Mouse (Mus musculus) stomach, postnatal 0 days (tissue): Measurements from ENCODE around the gene Ccl28. TPM values are rescaled to one million over a fixed set of nuclear protein-coding genes. Genes with fewer than 3 reads are reported as not detected.
"Not testable (repeated sequence)": the region's sequence is repeated elsewhere in the genome, so short reads cannot be mapped to it uniquely, and the experiment has no call there.

Experiments
- ATAC-seq: fragments of 200-750 bp; cut with Nextera tagmentation; 2 replicates; pipeline ENCODE4 v1.8.0; 2017; ENCODE audit not compliant: low FRiP score, low TSS enrichment
- DNase-seq: peaks from one replicate; pipeline ENCODE4 v3.0.0-alpha.2; 2016; ENCODE audit warnings: low spot score
- H3K27ac ChIP-seq: fragments of 300-500 bp; sonication (generic); replicated peaks from 2 replicates; pipeline ENCODE4 v1.5.1; 2014; ENCODE audit warnings: mild to moderate bottlenecking, control low read depth
- H3K27me3 ChIP-seq: fragments of 300-500 bp; sonication (generic); 2 replicates; pipeline ENCODE4 v1.6.1; 2014; ENCODE audit warnings: low read length; ENCODE audit not compliant: control insufficient read depth, insufficient read depth
- H3K36me3 ChIP-seq: fragments of 300-500 bp; sonication (generic); 2 replicates; pipeline ENCODE4 v1.6.1; 2014; ENCODE audit warnings: low read length, mixed read lengths; ENCODE audit not compliant: control insufficient read depth, insufficient read depth
- H3K4me1 ChIP-seq: fragments of 300-500 bp; sonication (generic); replicated peaks from 2 replicates; pipeline ENCODE4 v1.6.1; 2014; ENCODE audit warnings: antibody characterized with exemption; ENCODE audit not compliant: control insufficient read depth, insufficient read depth
- H3K4me2 ChIP-seq: fragments of 300-500 bp; sonication (generic); replicated peaks from 2 replicates; pipeline ENCODE4 v1.6.1; 2014; ENCODE audit warnings: low read depth, mild to moderate bottlenecking, control low read depth, moderate library complexity
- H3K4me3 ChIP-seq: fragments of 300-500 bp; sonication (generic); 2 replicates; pipeline ENCODE4 v1.5.1; 2014; ENCODE audit warnings: low read depth, low read length, control low read depth
- H3K9ac ChIP-seq: fragments of 300-500 bp; sonication (generic); 2 replicates; pipeline ENCODE4 v1.6.1; 2014; ENCODE audit warnings: mild to moderate bottlenecking, low read length, control low read depth, mixed read lengths
- H3K9me3 ChIP-seq: fragments of 300-500 bp; sonication (generic); 2 replicates; pipeline ENCODE4 v1.6.1; 2016; ENCODE audit warnings: low read length; ENCODE audit not compliant: control insufficient read depth
- CTCF ChIP-seq: IDR thresholded peaks from 2 replicates; pipeline ENCODE4 v1.5.1; 2016; ENCODE audit warnings: antibody characterized with exemption, low read depth, mild to moderate bottlenecking, moderate library complexity
- EP300 ChIP-seq: optimal IDR thresholded peaks from 2 replicates; pipeline ENCODE3; 2016; ENCODE audit warnings: antibody characterized with exemption
- WGBS: fragments of 180-500 bp; shearing (Covaris S2); extraction: QIAGEN DNeasy Blood & Tissue Kit; methylation state at CpG from one replicate; pipeline ENCODE4 v1.1.7; 2014; 5-methylcytosine and 5-hydroxymethylcytosine counted together
- polyA plus RNA-seq: library from polyadenylated mRNA; unstranded; fragments of >200 nt; fragmentation: Nextera tagmentation; extraction: Ambion mirVana; gene quantifications from 2 replicates; pipeline ENCODE4 v1.2.1, GENCODE M21; 2015

Gene Ccl28
- polyA plus RNA-seq, 1 experiment from 2014 or later = 0.10 TPM

GRCm38 (mm10) chr13:119656846-119657416 is 33.3 kb downstream of the Ccl28 start:
- no peak overlapping the region for H3K4me3 ChIP-seq

GRCm38 (mm10) chr13:119661420-119661819 is 37.8 kb downstream of the Ccl28 start:
- ATAC-seq = 0 out of 2 replicates have a peak, but pooled peaks have one; percentile 24
- not testable (repeated sequence) for H3K4me1 ChIP-seq, H3K4me2 ChIP-seq, H3K9ac ChIP-seq, H3K9me3 ChIP-seq, H3K4me3 ChIP-seq, H3K27me3 ChIP-seq, H3K27ac ChIP-seq, DNase-seq, H3K36me3 ChIP-seq
- TF ChIP-seq CTCF = peak; percentile 42
- 56% methylated on average over 3 of the region's 9 CpGs for WGBS

More at GRCm38 (mm10) chr13:119656846-119657416, 33.3 kb downstream of the Ccl28 start:
- H3K4me2 ChIP-seq = no peak overlapping the region
- no peak overlapping the region for H3K27ac ChIP-seq
- H3K9ac ChIP-seq = no peak overlapping the region
- no peaks in the 10 kb centered on the region for H3K27me3 ChIP-seq
- no peak for ATAC-seq
- no peaks in the 10 kb centered on the region for H3K9me3 ChIP-seq
- TF ChIP-seq CTCF (no peak), EP300 (no peak)
- WGBS = 73% methylated on average over 6 of the region's 6 CpGs
- no peaks in the 10 kb centered on the region for H3K36me3 ChIP-seq
- DNase-seq = no peak
- H3K4me1 ChIP-seq = no peaks in the 10 kb centered on the region

GRCm38 (mm10) chr13:119678794-119679193 is 55.2 kb downstream of the Ccl28 start:
- no peaks in the 10 kb centered on the region for H3K27me3 ChIP-seq

GRCm38 (mm10) chr13:119679721-119680120 is 56.1 kb downstream of the Ccl28 start:
- Histone ChIP-seq H3K4me2 (no peak overlapping the region), H3K27ac (no peak overlapping the region), H3K4me3 (no peak overlapping the region), H3K9me3 (no peaks in the 10 kb centered on the region), H3K9ac (no peak overlapping the region), H3K36me3 (no peaks in the 10 kb centered on the region), H3K27me3 (no peaks in the 10 kb centered on the region), H3K4me1 (no peaks in the 10 kb centered on the region)
- TF ChIP-seq EP300 = no peak
- TF ChIP-seq CTCF = no peak
- DNase-seq = no peak
- no peak for ATAC-seq
- WGBS = 64% methylated on average over 2 of the region's 2 CpGs

More at GRCm38 (mm10) chr13:119678794-119679193, 55.2 kb downstream of the Ccl28 start:
- no peaks in the 10 kb centered on the region for H3K4me1 ChIP-seq
- no peaks in the 10 kb centered on the region for H3K36me3 ChIP-seq
- H3K9me3 ChIP-seq = no peaks in the 10 kb centered on the region
- H3K27ac ChIP-seq = no peak overlapping the region
- no peak overlapping the region for H3K4me3 ChIP-seq
- 46% methylated on average over 8 of the region's 8 CpGs for WGBS
- no peak overlapping the region for H3K4me2 ChIP-seq
- TF ChIP-seq CTCF (no peak), EP300 (no peak)
- ATAC-seq (no peak), DNase-seq (no peak)
- no peak overlapping the region for H3K9ac ChIP-seq

GRCm38 (mm10) chr13:119681161-119681560 is 57.5 kb downstream of the Ccl28 start:
- DNase-seq = no peak
- 65% methylated on average over 3 of the region's 3 CpGs for WGBS
- no peaks in the 10 kb centered on the region for H3K36me3 ChIP-seq
- no peak overlapping the region for H3K4me3 ChIP-seq
- no peak overlapping the region for H3K27ac ChIP-seq
- no peak for ATAC-seq
- H3K4me1 ChIP-seq = no peaks in the 10 kb centered on the region
- H3K9ac ChIP-seq = no peak overlapping the region
- no peak overlapping the region for H3K4me2 ChIP-seq
- H3K9me3 ChIP-seq = no peaks in the 10 kb centered on the region
- TF ChIP-seq CTCF (no peak), EP300 (no peak)
- no peaks in the 10 kb centered on the region for H3K27me3 ChIP-seq

GRCm38 (mm10) chr13:119684416-119685177 is 61.0 kb downstream of the Ccl28 start:
- Histone ChIP-seq H3K4me3 (no peak overlapping the region), H3K4me1 (no peaks in the 10 kb centered on the region), H3K27ac (no peak overlapping the region), H3K9me3 (no peaks in the 10 kb centered on the region), H3K9ac (no peak overlapping the region), H3K36me3 (no peaks in the 10 kb centered on the region), H3K4me2 (no peak overlapping the region), H3K27me3 (no peaks in the 10 kb centered on the region)
- DNase-seq = no peak
- 62% methylated on average over 11 of the region's 11 CpGs for WGBS
- ATAC-seq = no peak
- no peak for TF ChIP-seq CTCF
- no peak for TF ChIP-seq EP300
